Mouse (Mus musculus): ENCODE measurements at regions not wholly inside any gene's neighbourhood (a gene's known extent, or its start where the extent isn't known, plus 50 kb on each side); places are given as distances from the start of the nearest gene placed in this dataset.
A peak's percentile ranks its signal among the peaks of the same experiment; 100 is the strongest.
"Not testable (repeated sequence)": the region's sequence is repeated elsewhere in the genome, so short reads cannot be mapped to it uniquely, and the experiment has no call there.

GRCm38 (mm10) chr13:4858341-4858740, 249.4 kb upstream of the Akr1e1 start:
- no peak for ATAC-seq (replicated peaks; ENCODE audit: insufficient number of reproducible peaks, low FRiP score, low TSS enrichment, poor library complexity, severe bottlenecking)

DNA sequence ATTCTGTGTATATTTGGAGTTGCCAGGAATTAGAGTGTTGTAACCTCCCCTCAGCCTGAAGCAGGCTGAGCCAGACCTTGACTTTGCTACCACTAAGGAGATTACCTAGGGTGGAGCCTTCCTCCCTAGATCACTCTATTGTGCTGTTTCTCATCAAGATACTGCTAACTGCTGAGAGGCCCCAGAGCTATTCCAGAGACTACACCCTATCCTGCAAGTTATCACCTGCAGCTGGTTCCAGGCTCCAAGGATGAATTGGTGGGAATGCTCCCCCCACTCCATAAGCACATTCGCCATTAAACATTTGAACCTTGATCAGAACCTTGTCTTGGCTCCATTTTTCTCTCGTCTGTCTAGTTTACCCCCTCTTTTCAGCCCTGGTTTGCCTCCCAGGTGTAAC, 230.5 kb upstream of the Akr1e1 start:
- not testable (repeated sequence) for ATAC-seq (replicated peaks; ENCODE audit: insufficient number of reproducible peaks, low FRiP score, low TSS enrichment, poor library complexity, severe bottlenecking)

DNA sequence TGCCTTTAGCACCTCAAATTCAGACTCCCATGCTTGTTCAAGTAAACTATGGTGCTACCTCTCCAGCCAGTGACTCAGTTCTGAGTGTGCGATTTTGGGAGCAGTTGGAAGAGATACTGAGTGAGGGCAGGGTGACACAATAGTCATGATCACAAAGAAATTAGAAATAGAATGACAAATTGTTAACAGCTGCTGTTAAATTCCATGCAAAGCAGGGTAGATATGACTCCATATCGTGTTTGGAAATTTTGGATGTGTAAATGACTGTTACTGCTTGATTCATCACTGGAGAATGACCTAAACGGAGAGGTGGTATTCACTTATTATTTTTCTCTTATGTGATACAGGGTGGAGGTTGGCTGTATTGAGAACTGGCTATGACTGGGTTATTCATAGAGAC, 217.8 kb upstream of the Akr1e1 start:
- no peak for ATAC-seq (replicated peaks; ENCODE audit: insufficient number of reproducible peaks, low FRiP score, low TSS enrichment, poor library complexity, severe bottlenecking)

DNA sequence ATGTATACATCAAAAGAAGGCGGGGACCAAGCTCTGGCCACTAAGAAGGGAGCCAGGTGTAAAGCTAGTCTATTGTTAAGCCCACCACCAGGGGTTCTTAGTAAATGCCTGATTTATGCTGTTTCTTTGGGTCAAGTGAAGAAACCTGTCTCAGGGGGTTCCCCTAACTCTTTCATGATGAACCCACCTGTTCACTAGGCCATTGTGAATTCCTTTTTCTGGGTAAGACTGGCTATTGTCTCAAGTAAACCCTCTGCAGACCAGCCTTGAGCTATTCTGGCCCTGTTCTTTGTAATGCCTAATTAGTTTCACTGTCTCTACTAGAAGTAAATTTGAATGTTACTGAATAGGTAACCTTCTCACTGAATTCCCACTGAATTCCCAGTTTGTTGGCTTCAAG, 216.8 kb upstream of the Akr1e1 start:
- ATAC-seq (replicated peaks; ENCODE audit: insufficient number of reproducible peaks, low FRiP score, low TSS enrichment, poor library complexity, severe bottlenecking): not testable (repeated sequence)

GRCm38 (mm10) chr13:4806876-4807275, 197.9 kb upstream of the Akr1e1 start:
- no peak for ATAC-seq (replicated peaks; ENCODE audit: insufficient number of reproducible peaks, low FRiP score, low TSS enrichment, poor library complexity, severe bottlenecking)

- no peak for ATAC-seq (replicated peaks; ENCODE audit: insufficient number of reproducible peaks, low FRiP score, low TSS enrichment, poor library complexity, severe bottlenecking)
These were observed 191.7 kb upstream of the Akr1e1 start for GRCm38 (mm10) chr13:4800666-4801065.

DNA sequence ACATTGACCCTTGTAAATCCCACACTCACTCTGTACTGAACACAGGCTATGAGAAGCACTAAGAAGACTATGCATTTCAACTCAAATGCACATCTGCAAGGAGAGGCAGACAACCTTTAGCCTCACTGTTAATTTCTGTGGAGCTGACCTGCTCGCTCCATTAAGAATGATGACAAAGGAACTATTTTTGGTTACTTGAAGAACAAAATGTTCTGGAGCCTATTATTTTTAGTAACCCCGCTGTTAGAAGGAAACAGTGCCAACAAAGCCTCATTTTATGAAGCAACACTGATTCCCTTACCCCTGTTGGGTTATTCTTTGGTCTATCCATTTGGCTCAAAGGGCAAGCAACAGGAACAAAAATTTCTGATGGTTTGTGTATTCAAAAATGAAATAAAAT, 182.2 kb upstream of the Akr1e1 start:
- ATAC-seq (replicated peaks; ENCODE audit: insufficient number of reproducible peaks, low FRiP score, low TSS enrichment, poor library complexity, severe bottlenecking): no peak

DNA sequence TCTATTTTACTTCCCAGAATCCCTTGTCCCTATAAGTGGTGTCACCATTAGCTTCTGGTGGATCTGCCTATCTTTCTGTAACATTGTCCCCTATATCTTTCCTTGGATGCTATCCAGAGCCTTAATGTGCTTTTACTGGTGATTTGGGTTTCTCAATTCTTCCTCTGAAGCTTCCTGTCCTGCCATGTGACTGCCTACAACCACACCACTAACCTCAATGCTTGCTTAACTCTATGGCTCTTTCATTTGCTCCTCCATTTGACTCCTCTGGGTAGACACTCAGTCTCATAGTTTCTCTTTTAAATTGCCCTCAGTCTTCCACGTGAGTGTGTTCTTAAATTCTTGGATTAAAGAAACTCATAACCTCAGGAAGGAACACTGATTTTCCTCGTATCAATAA, 181.4 kb upstream of the Akr1e1 start:
- ATAC-seq (replicated peaks; ENCODE audit: insufficient number of reproducible peaks, low FRiP score, low TSS enrichment, poor library complexity, severe bottlenecking): 0 out of 2 replicates have a peak, but pooled peaks have one; percentile 31

DNA sequence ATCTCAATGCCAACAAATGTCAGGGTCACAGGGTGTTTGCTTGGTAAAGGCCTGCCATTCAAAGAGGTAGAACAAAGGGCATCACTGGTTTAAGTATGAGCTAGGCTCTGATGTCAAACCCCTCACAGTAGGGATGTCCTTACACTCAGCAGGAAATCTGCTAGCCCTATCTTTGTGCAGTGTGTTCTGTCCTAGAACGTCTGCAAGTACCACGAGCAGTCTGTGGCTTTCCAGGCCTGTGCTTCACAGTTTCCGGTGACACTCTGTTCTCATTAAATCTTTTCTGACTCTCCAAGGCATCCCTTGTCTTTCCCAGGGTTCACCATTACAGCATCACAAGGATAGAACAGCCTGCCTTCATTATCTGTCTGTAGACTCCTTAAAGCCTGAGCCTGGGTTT, 174.3 kb upstream of the Akr1e1 start:
- no peak for ATAC-seq (replicated peaks; ENCODE audit: insufficient number of reproducible peaks, low FRiP score, low TSS enrichment, poor library complexity, severe bottlenecking)

DNA sequence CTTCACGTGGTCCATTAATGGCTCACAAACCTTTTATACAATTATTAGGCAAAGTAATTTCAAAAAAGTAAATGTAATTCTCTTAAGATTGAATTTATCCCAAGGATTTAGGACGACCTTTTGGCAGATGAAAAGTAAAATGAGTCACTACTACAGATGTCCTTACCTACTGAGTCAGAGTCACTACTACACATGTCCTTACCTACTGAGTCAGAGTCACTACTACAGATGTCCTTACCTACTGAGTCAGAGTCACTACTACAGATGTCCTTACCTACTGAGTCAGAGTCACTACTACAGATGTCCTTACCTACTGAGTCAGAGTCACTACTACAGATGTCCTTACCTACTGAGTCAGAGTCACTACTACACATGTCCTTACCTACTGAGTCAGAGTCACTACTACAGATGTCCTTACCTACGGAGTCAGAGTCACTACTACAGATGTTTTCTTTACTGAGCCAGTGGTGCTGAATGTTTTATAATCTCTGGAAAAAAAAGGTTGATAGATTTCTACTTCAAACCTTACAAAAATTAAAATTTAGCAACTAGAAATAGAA, 169.4 kb upstream of the Akr1e1 start:
- not testable (repeated sequence) for ATAC-seq (replicated peaks; ENCODE audit: insufficient number of reproducible peaks, low FRiP score, low TSS enrichment, poor library complexity, severe bottlenecking)

- no peak for ATAC-seq (replicated peaks; ENCODE audit: insufficient number of reproducible peaks, low FRiP score, low TSS enrichment, poor library complexity, severe bottlenecking)
These were observed 167.9 kb upstream of the Akr1e1 start for GRCm38 (mm10) chr13:4776855-4777254.

DNA sequence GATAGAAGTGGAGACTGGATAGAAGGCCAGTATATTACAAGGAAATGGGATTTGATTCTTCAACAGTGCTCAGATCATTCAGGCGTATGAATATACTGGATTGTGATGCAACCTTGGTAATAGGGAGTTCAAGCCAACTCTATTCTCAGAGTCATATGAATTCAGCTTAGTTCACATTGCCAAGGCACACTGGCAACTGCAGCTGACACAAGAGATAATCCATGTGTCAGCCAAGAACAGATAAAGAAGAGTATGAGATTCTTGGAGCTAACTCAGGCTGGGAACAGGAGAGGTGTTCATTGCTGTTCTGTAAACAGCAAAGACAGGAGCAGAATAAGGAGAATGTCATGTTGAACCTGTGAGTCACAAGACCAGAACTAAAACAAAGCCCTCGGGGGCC, 163.3 kb upstream of the Akr1e1 start:
- no peak for ATAC-seq (replicated peaks; ENCODE audit: insufficient number of reproducible peaks, low FRiP score, low TSS enrichment, poor library complexity, severe bottlenecking)

GRCm38 (mm10) chr13:4771120-4772075, 162.4 kb upstream of the Akr1e1 start:
- peak; percentile 98 for ATAC-seq (replicated peaks; ENCODE audit: insufficient number of reproducible peaks, low FRiP score, low TSS enrichment, poor library complexity, severe bottlenecking)

- no peak for ATAC-seq (replicated peaks; ENCODE audit: insufficient number of reproducible peaks, low FRiP score, low TSS enrichment, poor library complexity, severe bottlenecking)
These were observed 151.0 kb upstream of the Akr1e1 start for GRCm38 (mm10) chr13:4759965-4760364.

- no peak for ATAC-seq (replicated peaks; ENCODE audit: insufficient number of reproducible peaks, low FRiP score, low TSS enrichment, poor library complexity, severe bottlenecking)
These were observed 147.6 kb upstream of the Akr1e1 start for GRCm38 (mm10) chr13:4756529-4756928.

DNA sequence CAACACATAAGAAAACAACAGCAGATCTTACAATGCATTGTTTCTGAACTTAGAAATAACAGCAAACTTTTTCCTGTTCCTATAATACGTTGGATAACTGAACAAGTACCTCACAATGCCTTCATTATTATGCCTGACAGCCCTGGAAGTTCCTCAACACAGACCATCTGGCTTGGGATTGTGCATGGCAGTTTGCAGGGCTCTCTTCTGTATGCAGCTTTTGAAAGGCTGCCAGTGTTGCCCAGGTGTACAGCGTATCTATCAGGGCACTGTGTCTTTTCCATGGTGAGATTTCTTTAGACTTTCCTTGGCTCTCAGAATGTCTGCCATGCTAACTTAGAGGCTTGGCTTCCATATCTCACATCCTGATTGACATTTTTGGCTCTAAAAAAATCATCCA, 134.0 kb upstream of the Akr1e1 start:
- ATAC-seq (replicated peaks; ENCODE audit: insufficient number of reproducible peaks, low FRiP score, low TSS enrichment, poor library complexity, severe bottlenecking): no peak

DNA sequence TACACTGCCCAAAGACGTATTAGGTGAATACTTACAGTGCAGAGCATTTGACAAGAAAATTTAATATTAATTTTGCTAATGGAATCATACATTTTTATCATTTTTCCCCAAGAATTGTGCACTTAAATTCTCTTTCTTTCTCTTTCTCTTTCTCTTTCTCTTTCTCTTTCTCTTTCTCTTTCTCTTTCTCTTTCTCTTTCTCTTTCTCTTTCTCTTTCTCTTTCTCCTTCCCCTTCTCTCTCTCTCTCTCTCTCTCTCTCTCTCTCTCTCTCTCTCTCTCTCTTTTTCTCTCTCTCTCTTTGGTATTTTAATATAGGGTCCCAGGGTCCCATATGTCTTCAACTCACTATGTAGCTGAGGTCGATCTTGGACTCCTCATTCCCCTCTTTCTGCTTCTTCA, 107.3 kb upstream of the Akr1e1 start:
- ATAC-seq (replicated peaks; ENCODE audit: insufficient number of reproducible peaks, low FRiP score, low TSS enrichment, poor library complexity, severe bottlenecking): not testable (repeated sequence)

DNA sequence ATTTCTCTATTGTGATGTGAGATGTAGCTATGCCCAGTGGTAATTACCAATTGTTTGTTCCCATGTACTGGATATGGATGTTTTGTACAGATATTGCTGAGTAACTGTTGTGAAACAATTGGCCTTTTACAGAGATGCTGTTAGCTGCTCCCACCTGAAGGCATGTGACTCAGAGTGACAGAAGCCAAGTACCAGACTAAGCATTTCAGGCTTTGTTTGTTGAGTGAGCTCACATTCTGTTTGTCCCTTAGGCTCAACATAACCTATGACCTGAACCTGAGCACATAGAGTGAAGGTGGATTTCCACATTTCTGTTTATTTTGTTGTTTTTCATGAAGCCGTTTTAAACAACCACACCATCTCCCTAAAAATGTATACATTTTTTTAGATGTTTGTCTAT, 105.8 kb upstream of the Akr1e1 start:
- ATAC-seq (replicated peaks; ENCODE audit: insufficient number of reproducible peaks, low FRiP score, low TSS enrichment, poor library complexity, severe bottlenecking): no peak

- no peak for ATAC-seq (replicated peaks; ENCODE audit: insufficient number of reproducible peaks, low FRiP score, low TSS enrichment, poor library complexity, severe bottlenecking)
These were observed 103.7 kb upstream of the Akr1e1 start for GRCm38 (mm10) chr13:4712698-4713097.

- ATAC-seq (replicated peaks; ENCODE audit: insufficient number of reproducible peaks, low FRiP score, low TSS enrichment, poor library complexity, severe bottlenecking): not testable (repeated sequence)
These were observed 90.6 kb upstream of the Akr1e1 start for GRCm38 (mm10) chr13:4699591-4699990.
